Mouse (Mus musculus) liver, adult (tissue): ENCODE data around the gene Slc9a3r1.

Source experiments
- GATA4 ChIP-seq: IDR thresholded peaks from 2 replicates; pipeline ENCODE4 v1.6.1; 2014; ENCODE audit warnings: mild to moderate bottlenecking, low read length; ENCODE audit not compliant: insufficient replicate concordance

Gene Slc9a3r1

GRCm38 (mm10) chr11:115162832-115163480 is at the start of gene Slc9a3r1:
TSS of gene Slc9a3r1 (plus strand) at chr11:115163341.
- TF ChIP-seq GATA4 = peak; percentile 19; the same call in 1 of the 2 replicates

GRCm38 (mm10) chr11:115119409-115119808 is 43.7 kb upstream of the Slc9a3r1 start:
- no peak for TF ChIP-seq GATA4

GRCm38 (mm10) chr11:115128483-115128882 is 34.7 kb upstream of the Slc9a3r1 start:
- no peak for TF ChIP-seq GATA4

DNA sequence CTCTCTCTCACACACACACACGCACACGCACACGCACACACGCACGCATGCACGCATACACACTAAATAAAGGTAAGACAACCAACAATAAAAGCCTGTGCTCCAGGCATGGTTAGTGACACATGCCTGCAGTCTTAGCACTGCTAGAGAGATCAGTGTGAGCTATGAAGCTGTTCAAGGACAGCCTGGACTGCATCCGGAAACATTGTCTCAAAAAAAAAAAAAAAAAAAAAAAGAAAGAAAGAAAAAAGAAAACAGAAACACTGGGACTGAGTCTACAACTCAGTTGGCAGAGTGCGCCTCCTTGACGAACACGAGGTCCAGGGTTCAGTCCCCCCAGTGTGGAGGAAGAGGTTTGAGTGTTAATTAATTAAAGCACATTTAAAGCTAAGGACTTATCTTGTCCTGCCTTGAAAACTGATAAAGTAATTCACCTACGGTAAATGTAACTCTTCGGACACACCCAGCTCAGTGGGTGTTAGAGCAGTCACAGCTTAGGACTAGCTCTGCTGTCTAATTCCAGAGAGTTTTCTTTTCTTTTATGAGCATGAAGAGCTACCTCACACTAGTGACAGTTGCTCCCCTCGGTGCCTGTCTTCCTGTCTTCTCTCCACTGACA is 33.5 kb upstream of the Slc9a3r1 start:
- no peak for TF ChIP-seq GATA4

GRCm38 (mm10) chr11:115131768-115132381 is 31.3 kb upstream of the Slc9a3r1 start:
- no peak for TF ChIP-seq GATA4

- TF ChIP-seq GATA4 = no peak
Observed at GRCm38 (mm10) chr11:115133800-115134199, 29.3 kb upstream of the Slc9a3r1 start, which contains the start of gene Cd300lf. TSS of gene Cd300lf (minus strand) at chr11:115133992.

DNA sequence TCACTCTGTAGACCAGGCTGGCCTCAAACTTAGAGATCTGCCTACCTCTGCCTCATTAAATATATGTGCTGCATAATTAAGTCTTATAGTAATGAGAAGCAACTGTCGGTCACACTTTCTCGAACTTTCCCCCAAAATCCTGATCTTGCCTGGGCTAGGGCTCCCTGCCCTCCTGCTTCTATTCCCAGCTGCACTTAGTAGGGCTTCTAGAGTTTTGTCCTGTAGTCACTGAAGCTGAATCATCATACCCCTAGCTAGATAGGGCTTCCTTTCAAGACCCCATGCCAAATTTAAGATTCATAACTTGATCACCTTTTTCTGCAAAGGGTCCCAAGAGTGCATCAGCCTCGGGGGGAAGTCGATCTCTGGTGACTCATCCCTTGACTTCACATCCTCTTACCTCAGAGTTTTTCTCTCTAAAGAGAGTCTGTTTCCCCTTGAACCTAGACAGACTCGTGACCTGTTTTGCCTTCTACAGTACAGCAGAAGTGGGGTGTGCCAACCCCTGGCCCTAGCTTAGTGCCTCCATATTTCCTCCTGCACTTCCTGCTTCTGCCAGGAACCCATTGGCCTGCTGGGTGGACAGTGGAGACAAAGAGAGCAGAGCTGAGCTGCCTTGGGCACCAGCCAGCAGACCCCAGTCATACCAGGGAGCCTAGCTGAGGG is 24.4 kb upstream of the Slc9a3r1 start:
- TF ChIP-seq GATA4 = no peak

DNA sequence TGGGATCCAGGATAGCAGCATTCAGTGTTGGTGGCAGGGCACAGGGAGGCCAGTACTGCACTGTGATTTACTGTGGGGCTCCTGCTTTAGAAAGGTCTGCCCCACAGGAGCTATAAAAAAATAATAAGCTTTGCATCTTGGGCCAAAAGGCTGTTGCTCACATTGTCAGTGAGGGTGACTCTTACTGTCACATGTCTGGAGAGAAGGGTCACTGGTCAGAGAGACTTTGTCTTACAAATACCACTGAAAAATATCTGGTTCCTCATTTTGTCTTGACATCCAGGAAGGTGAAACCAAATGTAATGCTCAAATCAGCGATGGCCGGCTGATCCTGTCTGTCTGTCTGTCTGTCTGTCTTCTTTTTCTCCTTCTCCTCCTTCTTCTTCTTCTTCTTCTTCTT is 21.2 kb upstream of the Slc9a3r1 start:
- no peak for TF ChIP-seq GATA4

- TF ChIP-seq GATA4 = no peak
Observed at GRCm38 (mm10) chr11:115147813-115148212, 15.3 kb upstream of the Slc9a3r1 start.

GRCm38 (mm10) chr11:115150741-115151254 is 12.3 kb upstream of the Slc9a3r1 start:
- no peak for TF ChIP-seq GATA4

GRCm38 (mm10) chr11:115151755-115152429 is 11.2 kb upstream of the Slc9a3r1 start:
- no peak for TF ChIP-seq GATA4

DNA sequence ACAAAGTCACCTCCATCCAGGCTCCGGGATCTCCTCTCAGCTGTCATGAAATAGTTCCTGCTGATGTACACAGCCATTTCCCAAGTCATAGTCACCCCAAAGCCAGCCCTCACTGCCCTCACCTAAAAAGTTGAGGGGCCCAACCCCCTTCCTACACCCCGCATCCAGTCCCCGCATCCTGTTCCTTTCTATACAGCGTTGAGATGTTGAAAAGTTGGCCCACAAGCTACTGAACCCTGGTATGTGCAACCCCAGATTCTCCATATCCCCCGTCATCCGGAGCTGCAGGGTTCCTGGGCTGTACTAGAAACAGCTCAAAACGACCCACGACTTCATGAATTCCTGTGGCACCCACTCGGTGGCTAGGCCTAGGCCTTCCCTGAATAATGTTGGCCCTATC is 10.1 kb upstream of the Slc9a3r1 start:
- no peak for TF ChIP-seq GATA4

- TF ChIP-seq GATA4 = no peak
Observed at GRCm38 (mm10) chr11:115153699-115154292, 9.3 kb upstream of the Slc9a3r1 start.

- TF ChIP-seq GATA4 = no peak
Observed at GRCm38 (mm10) chr11:115155053-115155634, 8.0 kb upstream of the Slc9a3r1 start.
